Mouse (Mus musculus): ENCODE data around the gene Smpd3. TPM values are rescaled to one million over a fixed set of nuclear protein-coding genes. Genes with fewer than 3 reads are reported as not detected.
A peak's percentile ranks its signal among the peaks of the same experiment; 100 is the strongest.

Gene Smpd3
- polyA plus RNA-seq, 1 experiment from 2014 or later: 17.3 TPM

- H3K9me3 ChIP-seq: no peaks in the 10 kb centered on the region
- ATAC-seq (ENCODE audit: insufficient read depth, low FRiP score, low read depth): peak; percentile 52
- peak overlapping the region; percentile 2; the same call in 1 of the 2 replicates for H3K4me3 ChIP-seq (replicated peaks)
- peak overlapping the region; percentile 31; the same call in 1 of the 2 replicates for H3K27ac ChIP-seq
- no peaks in the 10 kb centered on the region for H3K27me3 ChIP-seq (replicated peaks)
- no peaks in the 10 kb centered on the region for H3K36me3 ChIP-seq
- 0 out of 2 replicates have a peak overlapping the region, but pooled peaks have one; percentile 13 for H3K4me2 ChIP-seq
- no peak overlapping the region for H3K9ac ChIP-seq
- H3K4me1 ChIP-seq: no peaks in the 10 kb centered on the region
- WGBS: 42% methylated on average over 4 of the region's 4 CpGs
Observed at GRCm38 (mm10) chr8:106280844-106281243, 56.9 kb downstream of the Smpd3 start.

GRCm38 (mm10) chr8:106280154-106280553, 57.6 kb downstream of the Smpd3 start:
- Histone ChIP-seq H3K4me3 (replicated peaks) (0 out of 2 replicates have a peak overlapping the region, but pooled peaks have one; percentile 2), H3K4me1 (no peaks in the 10 kb centered on the region), H3K27ac (peak overlapping the region; percentile 31; the same call in 1 of the 2 replicates), H3K4me2 (0 out of 2 replicates have a peak overlapping the region, but pooled peaks have one; percentile 2), H3K27me3 (replicated peaks) (no peaks in the 10 kb centered on the region), H3K9ac (no peak overlapping the region), H3K9me3 (no peaks in the 10 kb centered on the region), H3K36me3 (no peaks in the 10 kb centered on the region)
- no peak for ATAC-seq (ENCODE audit: insufficient read depth, low FRiP score, low read depth)
- 48% methylated on average over 5 of the region's 5 CpGs for WGBS

GRCm38 (mm10) chr8:106278367-106279042, 59.3 kb downstream of the Smpd3 start:
- no peaks in the 10 kb centered on the region for H3K4me1 ChIP-seq
- H3K27ac ChIP-seq: no peak overlapping the region

GRCm38 (mm10) chr8:106276709-106277317, 61.0 kb downstream of the Smpd3 start:
- H3K9ac ChIP-seq: no peak overlapping the region
- no peaks in the 10 kb centered on the region for H3K36me3 ChIP-seq
- H3K27ac ChIP-seq: no peak overlapping the region
- H3K9me3 ChIP-seq: no peaks in the 10 kb centered on the region
- 78% methylated on average over 5 of the region's 5 CpGs for WGBS
- peak; percentile 36; the same call in 1 of the 2 replicates for ATAC-seq (ENCODE audit: insufficient read depth, low FRiP score, low read depth)
- H3K4me2 ChIP-seq: no peak overlapping the region
- no peak overlapping the region for H3K4me3 ChIP-seq (replicated peaks)
- no peaks in the 10 kb centered on the region for H3K4me1 ChIP-seq
- H3K27me3 ChIP-seq (replicated peaks): no peaks in the 10 kb centered on the region

More at GRCm38 (mm10) chr8:106278367-106279042, 59.3 kb downstream of the Smpd3 start:
- H3K27me3 ChIP-seq (replicated peaks): no peaks in the 10 kb centered on the region
- no peak overlapping the region; the same call in 1 of the 2 replicates for H3K4me2 ChIP-seq
- no peak overlapping the region for H3K9ac ChIP-seq
- H3K36me3 ChIP-seq: no peaks in the 10 kb centered on the region
- no peak for ATAC-seq (ENCODE audit: insufficient read depth, low FRiP score, low read depth)
- no peak overlapping the region for H3K4me3 ChIP-seq (replicated peaks)
- no peaks in the 10 kb centered on the region for H3K9me3 ChIP-seq
- WGBS: 80% methylated on average over 11 of the region's 11 CpGs

- no peak for ATAC-seq (ENCODE audit: insufficient read depth, low FRiP score, low read depth)
- H3K4me2 ChIP-seq: no peak overlapping the region
- no peak overlapping the region for H3K4me3 ChIP-seq (replicated peaks)
- H3K9me3 ChIP-seq: no peaks in the 10 kb centered on the region
- H3K4me1 ChIP-seq: peaks cover 10% of the 10 kb centered on the region; the same call in 1 of the 2 replicates
- no peaks in the 10 kb centered on the region for H3K27me3 ChIP-seq (replicated peaks)
- WGBS: 81% methylated on average over 3 of the region's 3 CpGs
- H3K36me3 ChIP-seq: no peaks in the 10 kb centered on the region
- no peak overlapping the region for H3K27ac ChIP-seq
- H3K9ac ChIP-seq: no peak overlapping the region
Observed at GRCm38 (mm10) chr8:106273468-106273867, 64.3 kb downstream of the Smpd3 start.

GRCm38 (mm10) chr8:106271378-106271777, 66.4 kb downstream of the Smpd3 start:
- H3K27ac ChIP-seq: no peak overlapping the region
- H3K9ac ChIP-seq: no peak overlapping the region
- H3K9me3 ChIP-seq: no peaks in the 10 kb centered on the region
- H3K36me3 ChIP-seq: no peaks in the 10 kb centered on the region
- 42% methylated on average over 4 of the region's 4 CpGs for WGBS
- no peak for ATAC-seq (ENCODE audit: insufficient read depth, low FRiP score, low read depth)
- H3K4me1 ChIP-seq: peaks cover 10% of the 10 kb centered on the region; the same call in 1 of the 2 replicates
- no peak overlapping the region for H3K4me2 ChIP-seq
- H3K27me3 ChIP-seq (replicated peaks): no peaks in the 10 kb centered on the region
- no peak overlapping the region for H3K4me3 ChIP-seq (replicated peaks)

GRCm38 (mm10) chr8:106270804-106271203, 67.0 kb downstream of the Smpd3 start:
- peaks cover 10% of the 10 kb centered on the region; the same call in 1 of the 2 replicates for H3K4me1 ChIP-seq
- no peak overlapping the region for H3K4me2 ChIP-seq
- H3K9ac ChIP-seq: no peak overlapping the region
- no peak for ATAC-seq (ENCODE audit: insufficient read depth, low FRiP score, low read depth)
- WGBS: 31% methylated on average over 5 of the region's 5 CpGs
- H3K4me3 ChIP-seq (replicated peaks): no peak overlapping the region
- no peaks in the 10 kb centered on the region for H3K27me3 ChIP-seq (replicated peaks)
- H3K9me3 ChIP-seq: no peaks in the 10 kb centered on the region
- H3K36me3 ChIP-seq: no peaks in the 10 kb centered on the region
- no peak overlapping the region for H3K27ac ChIP-seq

GRCm38 (mm10) chr8:106268710-106269346, 69.0 kb downstream of the Smpd3 start:
- no peaks in the 10 kb centered on the region for H3K27me3 ChIP-seq (replicated peaks)
- H3K4me2 ChIP-seq: no peak overlapping the region
- H3K27ac ChIP-seq: no peak overlapping the region
- ATAC-seq (ENCODE audit: insufficient read depth, low FRiP score, low read depth): peak; percentile 75
- H3K36me3 ChIP-seq: no peaks in the 10 kb centered on the region
- 52% methylated on average over 5 of the region's 5 CpGs for WGBS
- H3K9ac ChIP-seq: no peak overlapping the region
- H3K9me3 ChIP-seq: no peaks in the 10 kb centered on the region
- H3K4me1 ChIP-seq: peaks cover 10% of the 10 kb centered on the region; the same call in 1 of the 2 replicates
- H3K4me3 ChIP-seq (replicated peaks): no peak overlapping the region

GRCm38 (mm10) chr8:106265398-106265797, 72.4 kb downstream of the Smpd3 start:
- H3K4me1 ChIP-seq: peaks cover 6% of the 10 kb centered on the region; the same call in 1 of the 2 replicates
- H3K9ac ChIP-seq: no peak overlapping the region
- no peak overlapping the region for H3K27ac ChIP-seq
- no peaks in the 10 kb centered on the region for H3K36me3 ChIP-seq
- no peak overlapping the region for H3K4me2 ChIP-seq
- no peak for ATAC-seq (ENCODE audit: insufficient read depth, low FRiP score, low read depth)
- H3K4me3 ChIP-seq (replicated peaks): no peak overlapping the region
- WGBS: 87% methylated on average over 17 of the region's 17 CpGs
- H3K27me3 ChIP-seq (replicated peaks): no peaks in the 10 kb centered on the region
- no peaks in the 10 kb centered on the region for H3K9me3 ChIP-seq

- H3K27ac ChIP-seq: no peak overlapping the region
- H3K4me1 ChIP-seq: 0 out of 2 replicates have a peak, but pooled peaks cover 5% of the 10 kb centered on the region
- 83% methylated on average over 4 of the region's 4 CpGs for WGBS
- no peaks in the 10 kb centered on the region for H3K27me3 ChIP-seq (replicated peaks)
- no peak overlapping the region for H3K4me2 ChIP-seq
- H3K9me3 ChIP-seq: no peaks in the 10 kb centered on the region
- no peak overlapping the region for H3K4me3 ChIP-seq (replicated peaks)
- no peak for ATAC-seq (ENCODE audit: insufficient read depth, low FRiP score, low read depth)
- H3K36me3 ChIP-seq: no peaks in the 10 kb centered on the region
- no peak overlapping the region for H3K9ac ChIP-seq
Observed at GRCm38 (mm10) chr8:106263928-106264327, 73.9 kb downstream of the Smpd3 start.

- peak; percentile 28; the same call in 1 of the 2 replicates for ATAC-seq (ENCODE audit: insufficient read depth, low FRiP score, low read depth)
- H3K4me2 ChIP-seq: no peak overlapping the region
Observed at GRCm38 (mm10) chr8:106262343-106262742, 75.4 kb downstream of the Smpd3 start.

More at GRCm38 (mm10) chr8:106262343-106262742, 75.4 kb downstream of the Smpd3 start:
- Histone ChIP-seq H3K4me3 (replicated peaks) (no peak overlapping the region), H3K9ac (no peak overlapping the region), H3K27ac (no peak overlapping the region), H3K36me3 (no peaks in the 10 kb centered on the region), H3K27me3 (replicated peaks) (no peaks in the 10 kb centered on the region), H3K9me3 (no peaks in the 10 kb centered on the region), H3K4me1 (0 out of 2 replicates have a peak, but pooled peaks cover 5% of the 10 kb centered on the region)
- WGBS: 33% methylated on average over 5 of the region's 5 CpGs
